Mouse (Mus musculus) ES-E14 (cell line): Measurements from ENCODE around the gene Epha4. TPM values are rescaled to one million over a fixed set of nuclear protein-coding genes. Genes with fewer than 3 reads are reported as not detected.

ENCODE experiments used
- DNase-seq: peaks from one replicate; pipeline ENCODE4 v3.0.0-alpha.2; 2013; ENCODE audit warnings: low read depth, low spot score
- H3K27ac ChIP-seq: 2 replicates; pipeline ENCODE4 v1.5.1; 2012; ENCODE audit warnings: low read depth, mild to moderate bottlenecking, low read length, moderate library complexity, mixed read lengths; ENCODE audit not compliant: poor library complexity, insufficient read depth, severe bottlenecking
- H3K36me3 ChIP-seq: 2 replicates; pipeline ENCODE4 v1.6.1; 2012; ENCODE audit warnings: mild to moderate bottlenecking, low read length, moderate library complexity, mixed read lengths; ENCODE audit not compliant: control insufficient read depth, poor library complexity, insufficient read depth, severe bottlenecking
- H3K4me1 ChIP-seq, 2 experiments: fragments of 150-350 bp in 1 of 2; sonication (generic) in 1 of 2; 2 replicates each; pipeline ENCODE4 v1.6.1; 2012; ENCODE audit warnings: low read length in 2 of 2, mild to moderate bottlenecking in 1 of 2, mixed read lengths in 1 of 2; ENCODE audit not compliant: control insufficient read depth in 2 of 2, insufficient read depth in 2 of 2, poor library complexity in 1 of 2
- H3K4me3 ChIP-seq, 2 experiments: fragments of 150-350 bp in 1 of 2; sonication (generic) in 1 of 2; 2 replicates each; pipeline ENCODE4 v1.5.1; 2012; ENCODE audit warnings: low read length in 2 of 2, low read depth in 1 of 2, mild to moderate bottlenecking in 1 of 2, mixed read lengths in 1 of 2; ENCODE audit not compliant: insufficient read depth in 1 of 2, poor library complexity in 1 of 2, severe bottlenecking in 1 of 2
- H3K9ac ChIP-seq: 2 replicates; pipeline ENCODE4 v1.6.1; 2012; ENCODE audit warnings: low read depth, mild to moderate bottlenecking, low read length, mixed read lengths; ENCODE audit not compliant: poor library complexity, insufficient read depth, severe bottlenecking
- H3K9me3 ChIP-seq: fragments of 150-350 bp; sonication (generic); 2 replicates; pipeline ENCODE4 v1.6.1; 2012; ENCODE audit warnings: low read depth, mild to moderate bottlenecking, low read length; ENCODE audit not compliant: control insufficient read depth, insufficient read depth
- CHD2 ChIP-seq: IDR thresholded peaks from 2 replicates; pipeline ENCODE4 v1.6.1; 2014; ENCODE audit warnings: mild to moderate bottlenecking, low read depth, low read length, inconsistent platforms
- HCFC1 ChIP-seq: IDR thresholded peaks from 2 replicates; pipeline ENCODE4 v1.6.1; 2012; ENCODE audit warnings: low read length, inconsistent platforms, borderline replicate concordance; ENCODE audit not compliant: insufficient read depth
- MAFK ChIP-seq: IDR thresholded peaks from 2 replicates; pipeline ENCODE4 v1.6.1; 2014; ENCODE audit warnings: mild to moderate bottlenecking, low read depth, low read length, inconsistent platforms; ENCODE audit not compliant: insufficient read depth
- ZC3H11A ChIP-seq: IDR thresholded peaks from 2 replicates; pipeline ENCODE4 v1.6.1; 2012; ENCODE audit warnings: low read depth, mild to moderate bottlenecking, inconsistent platforms, low read length, borderline replicate concordance
- ZNF384 ChIP-seq: IDR thresholded peaks from 2 replicates; pipeline ENCODE4 v1.6.1; 2012; ENCODE audit warnings: low read depth, low read length, inconsistent platforms
- in situ Hi-C, 2 experiments: fragments of 600-800 bp; cut with MboI; formaldehyde crosslinking; loops; one replicate each; pipeline ENCODE4 v1.15.1; 2025; ENCODE audit warnings: low sequenced_read_pairs in 2 of 2, inconsistent platforms in 1 of 2; ENCODE audit not compliant: unreplicated experiment in 2 of 2
- total RNA-seq: library from RNA; depleted of rRNA; stranded (reverse); fragments of 300-350 nt; gene quantifications from 2 replicates; pipeline ENCODE4 v1.2.3, GENCODE M21; 2012

Epha4 gene
- total RNA-seq, 1 experiment: 99.7 TPM

DNA sequence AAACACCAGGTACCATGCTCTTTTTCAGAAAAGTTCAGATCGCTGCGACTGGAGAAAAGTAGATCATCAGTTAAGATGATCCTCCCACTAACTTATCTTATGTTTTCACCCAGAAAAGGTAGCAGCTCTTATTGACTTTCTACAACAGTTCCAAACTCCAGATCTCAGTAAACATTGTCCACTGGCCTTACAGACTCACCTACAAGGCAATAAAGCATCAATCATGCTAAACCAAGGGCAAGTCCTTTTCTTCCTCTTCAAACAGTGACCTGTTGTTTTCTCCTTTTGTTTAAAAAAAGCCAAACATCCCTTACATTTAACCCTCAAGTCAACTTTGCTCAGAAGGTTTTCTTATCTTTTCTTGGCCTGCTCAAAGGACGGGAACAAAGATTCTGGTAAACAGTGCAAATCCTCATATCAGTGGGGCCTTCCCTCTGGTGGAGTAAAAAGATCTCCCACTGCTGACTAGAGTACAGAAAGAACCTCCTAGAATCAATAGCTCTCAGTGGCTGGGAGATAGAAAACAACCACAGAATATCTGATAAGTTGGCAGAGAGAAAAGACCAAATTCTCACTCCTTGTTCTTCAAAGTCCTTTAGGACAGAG lies 39.0 kb downstream of the Epha4 start:
- in situ Hi-C loops: no loop called here
- no peak for TF ChIP-seq ZC3H11A
- no peak for TF ChIP-seq ZNF384
- TF ChIP-seq CHD2: no peak
- no peak for TF ChIP-seq HCFC1
- TF ChIP-seq MAFK: no peak

DNA sequence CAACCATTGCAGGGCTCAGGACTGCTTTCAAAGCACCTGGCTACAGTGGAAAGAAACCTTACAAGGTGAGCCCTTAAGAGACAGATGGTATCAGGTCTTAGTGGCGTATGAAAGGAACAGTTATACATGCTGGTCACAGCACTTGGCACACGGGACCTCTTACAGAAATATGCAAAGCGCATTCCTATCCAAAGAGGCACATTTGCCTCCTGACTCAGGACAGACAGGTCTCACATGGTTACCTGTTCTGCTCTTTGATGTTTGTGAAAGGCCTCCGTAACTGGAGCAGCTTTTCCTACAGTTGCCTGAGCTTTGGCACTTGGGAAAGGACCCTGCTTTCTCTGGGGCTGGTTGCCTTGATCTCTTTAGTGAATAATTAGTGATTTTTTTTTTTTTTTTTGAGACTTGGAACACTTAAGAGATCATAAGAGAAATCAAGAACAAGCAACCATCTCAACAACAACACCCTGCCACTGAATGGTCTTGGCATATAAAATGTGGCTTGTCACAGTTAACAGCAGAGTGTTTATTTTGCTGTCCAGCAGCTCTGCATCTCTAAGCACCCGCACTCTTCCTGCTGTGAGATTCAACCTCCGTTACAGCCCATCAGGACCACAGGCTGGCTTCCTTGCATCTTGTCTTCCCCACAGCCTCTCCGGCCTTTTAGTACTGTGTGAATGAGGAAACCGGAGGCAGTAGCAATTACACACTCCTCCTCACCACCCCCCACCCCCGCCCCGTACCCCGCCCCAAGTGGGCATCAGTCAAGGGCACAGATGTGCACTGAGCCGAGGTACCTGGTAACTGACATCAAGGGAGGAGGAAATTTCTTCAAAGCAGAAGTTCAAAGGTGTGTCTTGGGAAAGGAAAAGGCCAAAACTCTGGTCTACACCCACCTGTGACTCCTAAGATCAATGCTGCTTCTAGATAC lies 41.2 kb downstream of the Epha4 start:
- TF ChIP-seq ZNF384 (no peak), MAFK (no peak), HCFC1 (no peak), ZC3H11A (no peak), CHD2 (no peak)
- Histone ChIP-seq H3K9ac (no peak overlapping the region; the same call in 1 of the 2 replicates), H3K27ac (peak overlapping the region; percentile 71; the same call in 1 of the 2 replicates), H3K4me1 (peaks cover 29 to 31% of the 10 kb centered on the region in 2 experiments), H3K4me3 (no peak overlapping the region), H3K36me3 (no peaks in the 10 kb centered on the region), H3K9me3 (no peaks in the 10 kb centered on the region)
- DNase-seq: no peak
- in situ Hi-C loops: no loop called here

More for the DNA sequence above, 39.0 kb downstream of the Epha4 start:
- Histone ChIP-seq H3K36me3 (no peaks in the 10 kb centered on the region), H3K4me1 (peaks cover 20 to 22% of the 10 kb centered on the region in 2 experiments), H3K27ac (no peak overlapping the region; the same call in 1 of the 2 replicates), H3K9ac (no peak overlapping the region), H3K9me3 (no peaks in the 10 kb centered on the region), H3K4me3 (no peak overlapping the region)
- no peak for DNase-seq

DNA sequence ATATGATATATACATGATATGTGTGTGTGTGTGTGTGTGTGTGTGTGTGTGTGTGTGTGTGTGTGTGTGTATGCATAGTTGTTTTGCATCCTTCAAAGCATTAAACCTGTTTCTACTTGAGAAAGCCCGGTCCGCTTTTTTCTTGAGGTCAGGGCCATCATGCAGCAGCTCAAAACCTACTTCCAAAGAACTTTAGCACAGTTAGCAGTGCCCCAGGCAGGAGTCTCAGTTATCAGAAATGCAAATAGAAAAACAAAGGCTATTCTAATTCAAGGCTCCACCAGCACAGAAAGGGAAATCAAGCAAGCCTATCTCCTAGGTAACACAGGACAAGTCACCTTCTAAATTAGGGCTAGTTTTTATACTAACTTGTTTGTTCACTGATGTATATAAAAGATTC lies 42.3 kb downstream of the Epha4 start:
- Histone ChIP-seq H3K4me1 (peaks cover 29 to 34% of the 10 kb centered on the region in 2 experiments), H3K9ac (no peak overlapping the region), H3K36me3 (no peaks in the 10 kb centered on the region), H3K27ac (no peak overlapping the region; the same call in 1 of the 2 replicates), H3K9me3 (no peaks in the 10 kb centered on the region), H3K4me3 (no peak overlapping the region)
- in situ Hi-C loops: no loop called here
- TF ChIP-seq ZNF384 (no peak), ZC3H11A (no peak), MAFK (no peak), CHD2 (no peak), HCFC1 (no peak)
- DNase-seq: no peak

DNA sequence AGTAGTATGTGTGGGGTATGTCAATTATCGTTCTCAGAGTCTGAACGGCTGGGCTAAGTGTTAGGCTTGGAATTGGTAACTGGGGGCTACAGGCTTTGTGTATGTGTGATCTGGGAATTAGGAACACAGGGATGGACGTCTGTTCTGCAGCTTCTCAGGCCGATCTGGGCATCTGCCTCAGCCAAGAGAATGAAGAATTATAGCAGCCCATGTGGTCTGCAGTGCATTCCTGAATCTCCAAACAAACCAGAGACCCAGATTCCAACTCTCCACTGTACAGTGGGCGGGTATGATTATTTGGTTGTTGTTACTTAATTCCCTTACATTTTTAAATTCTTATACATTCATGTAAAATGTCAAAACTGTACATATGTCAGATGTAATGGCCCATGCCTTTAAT lies 43.4 kb downstream of the Epha4 start:
- Histone ChIP-seq H3K9me3 (no peaks in the 10 kb centered on the region), H3K36me3 (no peaks in the 10 kb centered on the region), H3K9ac (no peak overlapping the region; the same call in 1 of the 2 replicates), H3K4me3 (no peak overlapping the region), H3K27ac (no peak overlapping the region), H3K4me1 (peaks cover 31 to 40% of the 10 kb centered on the region in 2 experiments)
- in situ Hi-C loops: no loop called here
- no peak for DNase-seq
- TF ChIP-seq MAFK: no peak
- no peak for TF ChIP-seq ZNF384
- TF ChIP-seq HCFC1: no peak
- no peak for TF ChIP-seq ZC3H11A
- TF ChIP-seq CHD2: no peak
